Mouse (Mus musculus) kidney, adult 2 months (tissue): ENCODE measurements around the gene Katnb1. TPM values are rescaled to one million over a fixed set of nuclear protein-coding genes. Genes with fewer than 3 reads are reported as not detected.

Experiments
- DNase-seq: peaks from one replicate; pipeline ENCODE4 v3.0.0; 2021
- H3K27ac ChIP-seq: fragments of 200-500 bp; 2 replicates; pipeline ENCODE4 v1.5.1; 2012; ENCODE audit warnings: low read depth, low read length, control low read depth, inconsistent platforms; ENCODE audit not compliant: insufficient read depth
- H3K27me3 ChIP-seq: fragments of 200-500 bp; replicated peaks from 2 replicates; pipeline ENCODE4 v1.6.1; 2012; ENCODE audit warnings: mild to moderate bottlenecking, moderate library complexity, low read length, inconsistent platforms; ENCODE audit not compliant: control insufficient read depth, insufficient read depth
- H3K36me3 ChIP-seq: fragments of 200-500 bp; 2 replicates; pipeline ENCODE4 v1.6.1; 2012; ENCODE audit warnings: mild to moderate bottlenecking, moderate library complexity, low read length, inconsistent platforms; ENCODE audit not compliant: control insufficient read depth, insufficient read depth
- H3K4me1 ChIP-seq: fragments of 200-500 bp; 2 replicates; pipeline ENCODE4 v1.6.1; 2011; ENCODE audit warnings: low read length; ENCODE audit not compliant: control insufficient read depth, insufficient read depth
- H3K4me3 ChIP-seq: fragments of 200-500 bp; 2 replicates; pipeline ENCODE4 v1.5.1; 2011; ENCODE audit warnings: mild to moderate bottlenecking, low read depth, low read length, control low read depth; ENCODE audit not compliant: insufficient read depth
- CTCF ChIP-seq: fragments of 200-500 bp; conservative IDR thresholded peaks from 2 replicates; pipeline ENCODE4 v1.5.1; 2011; ENCODE audit warnings: low read depth, mild to moderate bottlenecking, control low read depth, low read length, moderate library complexity, mixed read lengths; ENCODE audit not compliant: insufficient read depth, insufficient read length
- POLR2A ChIP-seq: fragments of 200-500 bp; IDR thresholded peaks from one replicate; pipeline ENCODE4 v1.6.1; 2011; ENCODE audit warnings: low read depth, low read length, control low read depth
- WGBS: fragments of 180-500 bp; shearing (Covaris S2); methylation state at CpG from one replicate; pipeline ENCODE4 v1.1.7; 2018; 5-methylcytosine and 5-hydroxymethylcytosine counted together
- polyA plus RNA-seq: library from polyadenylated mRNA; depleted of rRNA; stranded (reverse); fragments of >200 nt; gene quantifications from 2 replicates; pipeline ENCODE4 v1.2.3, GENCODE M21; 2012

Katnb1 gene
- polyA plus RNA-seq, 1 experiment: 22.2 TPM

DNA sequence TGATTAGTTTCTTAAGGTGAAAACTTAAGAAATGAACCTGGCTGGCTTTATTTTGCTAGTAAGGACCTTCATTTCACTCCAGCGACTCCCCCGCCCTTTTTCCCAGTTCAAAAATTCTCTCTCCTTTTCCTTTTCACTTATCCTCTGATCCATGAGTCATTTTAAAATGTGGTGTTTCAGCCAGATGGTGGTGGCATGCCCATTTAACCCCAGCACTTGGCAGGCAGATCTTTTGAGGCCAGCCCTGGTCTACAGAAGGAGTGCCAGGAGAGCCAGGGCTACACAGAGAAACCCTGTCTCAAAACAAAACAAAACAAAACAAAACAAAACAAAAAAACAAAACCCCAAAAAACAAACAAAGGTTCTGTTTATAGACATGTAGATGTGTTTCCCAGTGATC lies 16.5 kb upstream of the Katnb1 start:
- no peak overlapping the region for H3K4me3 ChIP-seq
- no peak for DNase-seq

DNA sequence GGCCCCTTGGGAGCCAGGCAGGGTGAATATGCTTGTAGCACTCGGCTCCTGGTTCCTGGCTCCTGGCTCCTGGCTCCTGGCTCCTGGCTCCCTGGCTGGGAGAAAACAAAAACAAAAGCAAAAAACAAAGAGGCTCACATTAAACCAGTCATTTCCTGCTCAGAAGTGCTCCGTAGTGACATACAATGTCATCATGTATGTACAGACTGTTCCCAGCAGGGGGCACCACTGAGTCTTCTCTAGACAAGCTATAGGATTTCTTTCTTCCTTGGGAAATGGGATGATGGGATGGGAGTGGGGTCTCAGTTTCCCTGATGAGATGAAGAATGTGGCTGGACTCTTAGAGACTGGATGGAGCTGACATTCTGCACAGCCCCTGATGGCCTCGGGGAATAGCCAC lies 13.4 kb upstream of the Katnb1 start:
- Histone ChIP-seq H3K27ac (no peak overlapping the region), H3K36me3 (no peaks in the 10 kb centered on the region), H3K4me1 (no peaks in the 10 kb centered on the region), H3K27me3 (no peaks in the 10 kb centered on the region), H3K4me3 (no peak overlapping the region)
- 40% methylated on average over 3 of the region's 3 CpGs for WGBS
- TF ChIP-seq POLR2A: no peak
- peak; percentile 12; the same call in 1 of the 2 replicates for TF ChIP-seq CTCF
- DNase-seq: peak; percentile 71

More for the DNA sequence above, 16.5 kb upstream of the Katnb1 start:
- Histone ChIP-seq H3K27ac (no peak overlapping the region), H3K27me3 (no peaks in the 10 kb centered on the region), H3K4me1 (no peaks in the 10 kb centered on the region), H3K36me3 (no peaks in the 10 kb centered on the region)
- TF ChIP-seq CTCF (no peak), POLR2A (no peak)
- 91% methylated on average over 2 of the region's 2 CpGs for WGBS

DNA sequence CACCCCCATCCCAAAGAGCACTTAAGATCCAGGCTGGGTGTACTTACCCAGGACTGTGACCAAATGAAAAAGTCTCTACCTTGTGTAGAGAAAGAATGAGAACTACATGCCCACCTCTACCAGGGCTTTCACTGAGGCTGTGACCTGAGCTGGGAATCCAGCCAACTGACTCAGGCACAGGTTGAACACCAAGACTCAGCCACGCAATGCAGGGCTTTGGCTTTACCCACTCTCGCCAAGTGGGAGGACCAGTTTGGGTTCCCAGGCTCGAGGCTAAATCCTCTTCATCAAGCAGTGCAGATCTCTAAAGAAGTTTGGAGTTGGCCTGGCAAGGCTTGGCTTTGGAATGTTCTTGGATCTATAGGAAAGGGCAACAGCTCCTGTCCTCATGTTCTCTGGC lies 5.5 kb upstream of the Katnb1 start:
- TF ChIP-seq CTCF (no peak), POLR2A (no peak)
- no peak for DNase-seq
- Histone ChIP-seq H3K4me1 (no peaks in the 10 kb centered on the region), H3K4me3 (no peak overlapping the region), H3K27me3 (no peaks in the 10 kb centered on the region), H3K27ac (no peak overlapping the region), H3K36me3 (no peaks in the 10 kb centered on the region)
- 47% methylated on average over 3 of the region's 3 CpGs for WGBS

DNA sequence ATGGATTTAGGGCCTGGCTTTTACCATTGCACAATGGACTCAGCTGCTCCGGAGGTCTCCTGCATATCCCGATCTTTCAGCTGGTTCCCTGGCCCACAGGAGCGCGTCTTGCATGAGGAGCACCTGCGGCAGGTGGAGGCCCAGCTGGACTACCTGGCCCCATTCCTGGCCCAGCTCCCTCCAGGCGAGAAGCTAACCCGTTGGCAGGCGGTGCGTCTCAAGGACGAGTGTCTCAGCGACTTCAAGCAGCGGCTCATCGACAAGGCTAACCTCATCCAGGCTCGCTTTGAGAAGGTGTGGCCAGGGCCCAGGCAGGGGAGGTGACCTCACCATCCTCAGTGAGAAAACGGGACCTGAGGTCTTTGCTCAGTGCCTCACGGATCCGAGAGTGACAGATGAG lies 4.8 kb upstream of the Katnb1 start:
- no peak for DNase-seq
- no peaks in the 10 kb centered on the region for H3K4me1 ChIP-seq
- no peaks in the 10 kb centered on the region for H3K36me3 ChIP-seq
- H3K27ac ChIP-seq: no peak overlapping the region
- H3K27me3 ChIP-seq: no peaks in the 10 kb centered on the region
- 78% methylated on average over 17 of the region's 17 CpGs for WGBS
- no peak overlapping the region for H3K4me3 ChIP-seq
- TF ChIP-seq POLR2A (no peak), CTCF (no peak)

DNA sequence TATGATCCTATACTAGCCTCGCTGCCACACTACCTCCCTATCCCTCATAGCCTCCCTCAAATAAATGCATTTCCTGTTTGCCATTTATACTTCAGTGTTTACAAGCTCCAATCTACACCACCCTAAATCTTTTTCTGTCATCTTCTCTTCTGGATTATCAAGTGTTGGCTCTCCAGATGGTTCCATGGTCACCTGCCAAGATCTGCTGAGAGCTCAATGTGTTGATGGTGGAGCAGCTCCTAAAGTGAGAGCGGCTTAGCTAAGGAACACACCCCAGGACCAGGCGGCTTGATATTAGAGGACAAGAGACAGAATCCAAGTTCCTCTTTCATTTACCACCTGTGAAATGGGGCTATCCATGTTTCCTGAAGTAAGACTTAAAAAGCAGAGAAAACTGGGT lies 2.9 kb upstream of the Katnb1 start:
- H3K36me3 ChIP-seq: no peaks in the 10 kb centered on the region
- H3K27me3 ChIP-seq: no peaks in the 10 kb centered on the region
- TF ChIP-seq CTCF (no peak), POLR2A (no peak)
- 0 out of 2 replicates have a peak, but pooled peaks cover 3% of the 10 kb centered on the region for H3K4me1 ChIP-seq
- WGBS: 85% methylated on average over 3 of the region's 3 CpGs
- no peak overlapping the region for H3K4me3 ChIP-seq
- no peak for DNase-seq
- H3K27ac ChIP-seq: no peak overlapping the region

DNA sequence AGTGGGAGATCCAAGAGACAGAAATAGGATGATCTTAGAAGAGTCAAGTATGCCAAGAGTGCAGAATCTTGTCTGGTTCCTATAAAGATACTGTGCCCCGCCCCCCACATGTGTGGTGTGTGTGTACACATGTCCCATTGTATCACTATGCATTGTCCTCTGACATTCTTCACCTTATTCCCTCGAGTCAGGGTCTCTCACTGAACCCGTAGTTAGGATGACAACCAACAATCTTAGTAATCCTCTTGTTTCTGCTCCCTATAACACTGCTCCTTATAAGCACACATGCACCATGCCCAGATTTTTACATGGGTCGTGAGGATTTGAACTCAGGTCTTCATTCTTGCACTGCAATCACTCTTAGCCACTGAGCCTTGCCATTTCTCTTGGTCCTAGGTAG lies 1.7 kb upstream of the Katnb1 start:
- WGBS: 95% methylated on average over 4 of the region's 4 CpGs
- no peaks in the 10 kb centered on the region for H3K36me3 ChIP-seq
- H3K4me3 ChIP-seq: no peak overlapping the region
- no peak for DNase-seq
- TF ChIP-seq CTCF (no peak), POLR2A (no peak)
- H3K27me3 ChIP-seq: no peaks in the 10 kb centered on the region
- H3K27ac ChIP-seq: no peak overlapping the region
- 0 out of 2 replicates have a peak, but pooled peaks cover 3% of the 10 kb centered on the region for H3K4me1 ChIP-seq

DNA sequence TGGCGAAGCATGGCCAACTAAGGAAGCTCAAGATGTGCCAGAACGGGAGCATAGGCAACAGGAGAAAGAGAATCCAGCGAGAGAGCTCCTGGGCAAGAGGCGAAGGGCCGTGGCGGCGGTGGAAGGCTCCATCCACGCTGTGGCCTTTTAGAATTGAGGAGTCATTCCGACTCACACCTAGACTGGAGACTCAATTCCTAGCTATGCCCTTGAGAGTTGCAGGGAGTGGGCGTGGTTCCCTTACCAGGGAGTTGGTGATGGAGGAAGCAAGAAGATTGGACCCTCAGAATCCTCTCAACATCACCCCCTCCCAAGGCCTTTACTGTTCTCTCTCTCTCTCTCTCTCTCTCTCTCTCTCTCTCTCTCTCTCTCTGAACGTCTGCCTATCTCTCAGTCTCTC lies 664 bp downstream of the Katnb1 start:
- Histone ChIP-seq H3K36me3 (no peaks in the 10 kb centered on the region), H3K4me1 (0 out of 2 replicates have a peak, but pooled peaks cover 3% of the 10 kb centered on the region), H3K27me3 (no peaks in the 10 kb centered on the region), H3K27ac (no peak overlapping the region), H3K4me3 (peak overlapping the region; percentile 82)
- no peak for DNase-seq
- WGBS: 5% methylated on average over 11 of the region's 11 CpGs
- no peak for TF ChIP-seq CTCF

DNA sequence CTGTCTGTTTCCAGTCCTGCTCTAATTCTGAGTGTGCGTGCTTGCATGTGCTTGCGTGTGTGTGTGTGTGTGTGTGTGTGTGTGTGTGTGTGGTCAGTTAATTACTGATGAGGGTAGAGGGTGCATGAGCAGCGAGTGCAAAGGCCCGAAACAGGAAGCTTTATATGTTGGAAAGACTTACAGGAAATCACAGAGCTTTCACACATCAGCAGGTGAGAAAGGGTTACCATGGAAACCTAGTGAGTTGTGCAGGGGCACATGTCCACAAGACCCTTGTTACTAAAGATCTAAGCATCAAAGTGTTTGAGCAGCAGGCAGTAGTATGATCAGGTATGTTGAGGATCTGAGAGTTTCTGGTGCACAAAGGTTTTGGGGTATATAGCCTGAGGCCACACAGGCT lies 3.3 kb downstream of the Katnb1 start:
- 0 out of 2 replicates have a peak, but pooled peaks cover 3% of the 10 kb centered on the region for H3K4me1 ChIP-seq
- DNase-seq: no peak
- no peaks in the 10 kb centered on the region for H3K36me3 ChIP-seq
- TF ChIP-seq CTCF (no peak), POLR2A (no peak)
- H3K27ac ChIP-seq: no peak overlapping the region
- WGBS: 79% methylated on average over 4 of the region's 4 CpGs
- H3K27me3 ChIP-seq: no peaks in the 10 kb centered on the region
- no peak overlapping the region for H3K4me3 ChIP-seq
